Mouse (Mus musculus) E14TG2a.4 (cell line): ENCODE measurements at regions not wholly inside any gene's neighbourhood (a gene's known extent, or its start where the extent isn't known, plus 50 kb on each side); places are given as distances from the start of the nearest gene placed in this dataset.

Experiments
- CTCF ChIP-seq: conservative IDR thresholded peaks from 2 replicates; pipeline ENCODE4 v1.5.1; 2014; ENCODE audit warnings: low read length
- POU5F1 ChIP-seq: IDR thresholded peaks from 2 replicates; pipeline ENCODE4 v1.6.1; 2014; ENCODE audit warnings: low read length, borderline replicate concordance

- TF ChIP-seq CTCF: no peak
- no peak for TF ChIP-seq POU5F1
Measured at GRCm38 (mm10) chr14:59052421-59052820, 90.3 kb downstream of the 1700129C05Rik start.
